Mouse (Mus musculus) brown adipose tissue, adult 24 weeks (tissue): ENCODE results near the gene Lipt1. TPM values are rescaled to one million over a fixed set of nuclear protein-coding genes. Genes with fewer than 3 reads are reported as not detected.

ENCODE experiments used
- H3K27ac ChIP-seq: fragments of 200-500 bp; replicated peaks from 2 replicates; pipeline ENCODE4 v1.5.1; 2012; ENCODE audit warnings: low read depth, mild to moderate bottlenecking, low read length
- H3K4me1 ChIP-seq: fragments of 200-500 bp; 2 replicates; pipeline ENCODE4 v1.6.1; 2012; ENCODE audit warnings: low read length, mixed read lengths; ENCODE audit not compliant: control insufficient read depth, insufficient read depth, insufficient read length
- H3K4me3 ChIP-seq: fragments of 200-500 bp; 2 replicates; pipeline ENCODE4 v1.5.1; 2012; ENCODE audit warnings: low read depth, mild to moderate bottlenecking, low read length, moderate library complexity; ENCODE audit not compliant: insufficient read depth
- polyA plus RNA-seq: library from polyadenylated mRNA; stranded (reverse); fragments of >200 nt; gene quantifications from 2 replicates; pipeline ENCODE4 v1.2.4, GENCODE M21; 2012; ENCODE audit not compliant: missing spikeins, insufficient read depth, insufficient read length

Lipt1 gene
- polyA plus RNA-seq, 1 experiment, result 29.3 TPM

- H3K4me1 ChIP-seq, result no peaks in the 10 kb centered on the region; the same call in 1 of the 2 replicates
- peak overlapping the region; percentile 84 for H3K27ac ChIP-seq
- H3K4me3 ChIP-seq, result peak overlapping the region; percentile 20; the same call in 1 of the 2 replicates
Measured at GRCm38 (mm10) chr1:37877736-37878460, 6.4 kb downstream of the Lipt1 start.

DNA sequence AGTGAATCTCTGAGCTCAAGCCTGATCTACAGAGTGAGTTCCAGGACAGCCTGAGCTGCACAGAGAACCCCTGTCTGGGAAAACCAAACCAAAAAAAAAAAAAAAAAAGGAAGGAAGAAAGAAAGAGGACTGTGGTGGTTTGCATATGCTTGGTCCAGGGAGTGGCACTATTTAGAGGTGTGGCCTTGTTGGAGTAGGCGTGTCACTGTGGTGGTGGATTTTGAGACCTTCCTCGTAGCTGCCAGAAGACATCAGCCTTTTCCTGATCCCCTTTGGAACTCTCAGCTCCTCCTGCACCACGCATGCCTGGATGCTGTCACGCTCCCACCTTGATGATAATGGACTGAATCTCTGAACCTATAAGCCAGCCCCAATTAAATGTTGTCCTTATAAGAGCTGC is 11.9 kb downstream of the Lipt1 start:
- no peak overlapping the region for H3K27ac ChIP-seq
- H3K4me3 ChIP-seq, result no peak overlapping the region
- H3K4me1 ChIP-seq, result no peaks in the 10 kb centered on the region

DNA sequence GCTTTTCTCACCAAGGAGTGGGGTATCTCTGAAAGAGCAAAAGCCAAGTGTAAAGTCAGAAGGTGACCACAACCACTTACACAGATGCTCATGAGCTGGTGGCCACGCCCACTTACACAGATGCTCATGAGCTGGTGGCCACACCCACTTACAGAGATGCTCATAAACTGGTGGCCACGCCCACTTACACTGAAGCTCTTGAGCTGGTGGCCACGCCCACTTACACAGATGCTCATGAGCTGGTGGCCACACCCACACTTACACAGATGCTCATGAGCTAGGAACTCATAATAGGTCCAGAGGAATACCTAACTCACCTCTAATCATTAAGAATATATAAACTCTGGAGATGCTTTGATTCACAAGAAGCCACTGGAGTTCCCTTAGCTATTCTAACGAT is 12.9 kb downstream of the Lipt1 start:
- no peak overlapping the region for H3K4me3 ChIP-seq
- H3K4me1 ChIP-seq, result peaks cover 3% of the 10 kb centered on the region; the same call in 1 of the 2 replicates
- H3K27ac ChIP-seq, result no peak overlapping the region

GRCm38 (mm10) chr1:37889206-37889605 is 17.7 kb downstream of the Lipt1 start:
- Histone ChIP-seq H3K4me1 (peaks cover 6% of the 10 kb centered on the region; the same call in 1 of the 2 replicates), H3K27ac (peak overlapping the region; percentile 88; the same call in 1 of the 2 replicates), H3K4me3 (peak overlapping the region; percentile 88)

- Histone ChIP-seq H3K4me3 (peak within 1 kb of the TSS; percentile 88), H3K27ac (peak within 1 kb of the TSS; percentile 88), H3K4me1 (peaks cover 6% of the 10 kb centered on the region; the same call in 1 of the 2 replicates)
Measured at GRCm38 (mm10) chr1:37890025-37890652, 18.6 kb downstream of the Lipt1 start, which contains the start of the genes Mitd1 and Mrpl30. TSS of gene Mitd1 (minus strand) at chr1:37890411. TSS of gene Mrpl30 (plus strand) at chr1:37890477.

GRCm38 (mm10) chr1:37891400-37891799 is 19.9 kb downstream of the Lipt1 start:
- Histone ChIP-seq H3K27ac (no peak overlapping the region), H3K4me1 (peaks cover 6% of the 10 kb centered on the region; the same call in 1 of the 2 replicates), H3K4me3 (peak overlapping the region; percentile 38)

- Histone ChIP-seq H3K4me1 (peaks cover under 1% of the 10 kb centered on the region; the same call in 1 of the 2 replicates), H3K27ac (no peak overlapping the region), H3K4me3 (no peak overlapping the region)
Measured at GRCm38 (mm10) chr1:37894606-37895005, 23.1 kb downstream of the Lipt1 start.

GRCm38 (mm10) chr1:37899816-37900215 is 28.3 kb downstream of the Lipt1 start:
- Histone ChIP-seq H3K27ac (no peak overlapping the region), H3K4me3 (no peak overlapping the region), H3K4me1 (no peaks in the 10 kb centered on the region)

GRCm38 (mm10) chr1:37900288-37900687 is 28.8 kb downstream of the Lipt1 start:
- no peak overlapping the region for H3K27ac ChIP-seq
- H3K4me1 ChIP-seq, result no peaks in the 10 kb centered on the region
- no peak overlapping the region for H3K4me3 ChIP-seq

DNA sequence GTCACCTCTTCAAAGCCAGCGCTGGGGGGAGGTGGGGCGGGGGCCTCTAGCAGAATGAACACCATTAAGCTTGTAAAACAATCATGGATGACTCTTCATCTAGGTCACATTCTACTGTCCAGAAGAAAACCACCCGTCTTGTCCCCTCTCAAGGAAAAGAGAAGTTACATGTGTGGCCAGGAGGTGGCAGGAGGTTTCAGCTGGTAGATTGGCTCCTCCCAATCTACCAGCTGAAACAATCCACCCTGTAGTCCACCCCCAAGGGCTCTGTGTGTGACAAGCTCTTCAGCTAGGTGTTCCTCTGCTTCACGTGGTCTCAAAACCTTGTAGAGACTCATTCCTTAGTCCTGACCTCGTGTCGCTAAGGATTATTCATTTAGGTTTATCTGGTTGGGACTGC is 31.6 kb downstream of the Lipt1 start:
- Histone ChIP-seq H3K4me1 (no peaks in the 10 kb centered on the region), H3K4me3 (no peak overlapping the region), H3K27ac (no peak overlapping the region)

GRCm38 (mm10) chr1:37912751-37913150 is 41.2 kb downstream of the Lipt1 start:
- Histone ChIP-seq H3K27ac (no peak overlapping the region), H3K4me3 (no peak overlapping the region), H3K4me1 (no peaks in the 10 kb centered on the region)

GRCm38 (mm10) chr1:37916393-37916792 is 44.9 kb downstream of the Lipt1 start, which contains the start of gene Lyg2:
TSS of gene Lyg2 (minus strand) at chr1:37916493.
- no peak within 1 kb of the TSS for H3K4me3 ChIP-seq
- H3K27ac ChIP-seq, result no peak within 1 kb of the TSS
- no peaks in the 10 kb centered on the region for H3K4me1 ChIP-seq

DNA sequence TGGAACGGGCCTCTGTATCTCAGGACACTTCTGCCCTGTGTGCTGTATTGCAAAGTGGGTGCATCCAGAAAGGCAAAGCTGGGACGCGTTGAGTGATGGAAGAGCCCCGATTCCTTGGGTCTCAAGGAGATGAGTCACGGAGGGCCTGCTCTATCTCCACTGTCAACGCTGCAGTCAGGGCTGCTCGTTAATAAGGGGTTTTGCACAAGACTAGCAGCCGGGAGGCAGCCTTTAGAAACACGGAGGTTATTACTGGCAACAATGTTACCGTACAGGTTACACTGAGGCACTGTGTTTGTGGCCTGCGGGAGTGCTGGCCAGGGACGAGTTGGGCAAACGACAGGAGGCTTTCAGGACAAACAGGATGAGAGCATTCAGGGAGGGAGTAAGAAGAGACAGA is 46.1 kb downstream of the Lipt1 start:
- no peak overlapping the region for H3K4me3 ChIP-seq
- H3K27ac ChIP-seq, result no peak overlapping the region
- no peaks in the 10 kb centered on the region for H3K4me1 ChIP-seq

DNA sequence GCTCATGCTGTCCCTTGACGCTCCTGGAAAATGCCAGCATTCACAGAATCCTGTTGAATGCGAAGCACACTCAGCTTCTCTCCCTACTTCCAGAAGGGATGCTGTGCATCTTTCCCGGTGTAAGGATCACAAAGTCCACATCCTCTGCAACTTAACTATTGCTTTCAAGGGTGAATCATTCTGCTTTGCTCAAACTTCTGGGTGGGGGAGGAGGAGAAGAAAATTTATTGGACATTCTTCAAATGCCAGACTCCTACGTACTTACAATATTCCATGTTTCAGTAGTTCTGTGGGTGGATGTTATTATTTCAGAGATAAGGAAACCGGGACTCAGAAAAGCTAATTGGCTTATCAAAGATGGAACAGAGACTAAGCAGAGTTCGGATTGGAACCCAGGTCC is 46.6 kb downstream of the Lipt1 start:
- Histone ChIP-seq H3K4me3 (no peak overlapping the region), H3K27ac (no peak overlapping the region), H3K4me1 (no peaks in the 10 kb centered on the region)

DNA sequence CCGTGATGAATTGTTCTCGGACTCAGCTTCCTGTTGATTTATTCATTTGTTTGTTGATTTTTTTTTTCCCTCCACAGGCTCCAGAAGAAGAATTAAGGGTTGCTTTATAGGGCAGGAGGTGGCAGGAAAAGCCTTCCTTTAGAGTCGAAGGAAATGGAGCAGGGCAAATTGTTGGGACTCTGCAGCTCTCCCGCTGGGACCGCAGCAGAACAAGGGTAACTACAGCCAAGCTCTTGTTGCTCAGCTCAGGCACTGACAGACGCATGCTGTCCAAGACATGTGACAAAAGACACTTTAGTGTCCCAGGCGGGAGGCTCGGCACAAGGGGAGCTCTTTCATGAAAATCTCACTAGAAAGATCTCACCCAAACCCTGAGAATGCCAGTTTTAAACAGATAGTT is 51.0 kb downstream of the Lipt1 start:
- Histone ChIP-seq H3K27ac (no peak overlapping the region), H3K4me3 (no peak overlapping the region), H3K4me1 (no peaks in the 10 kb centered on the region)
